1 mouse cellular context compared by ENCODE assay signal in genomic region chr6:24667829-24668228, GRCm38 (mm10).
TF ChIP-seq lines count a peak whose summit lies in the region.

No protein-coding gene starts in this region.

TF ChIP-seq in MEL, 35 proteins besides CTCF, POLR2A, EP300 and RAD21 (continued from another document):
- TF ChIP-seq MXI1 (IDR thresholded peaks at IDR 0.05; ENCODE audit: low read depth, low read length) (no peak), TAL1 (IDR thresholded peaks at IDR 0.05; ENCODE audit: low read length) (peak; percentile 34; the same call in 1 of the 2 replicates), MAZ (IDR thresholded peaks at IDR 0.05; ENCODE audit: low read depth, low read length) (no peak), USF1 (IDR thresholded peaks at IDR 0.05; ENCODE audit: low read depth, low read length) (no peak), MYB (IDR thresholded peaks at IDR 0.05; ENCODE audit: low read depth, low read length) (peak; percentile 28; the same call in 1 of the 2 replicates), ZKSCAN1 (IDR thresholded peaks at IDR 0.05; ENCODE audit: low read depth, low read length) (no peak), RCOR1 (IDR thresholded peaks at IDR 0.05; ENCODE audit: low read depth, low read length) (peak; percentile 82), UBTF (IDR thresholded peaks at IDR 0.05; ENCODE audit: borderline replicate concordance, insufficient read depth, low read depth, low read length) (no peak), BHLHE40 (IDR thresholded peaks at IDR 0.05; ENCODE audit: borderline replicate concordance, low read depth, low read length) (no peak), CHD2 (IDR thresholded peaks at IDR 0.05; ENCODE audit: low read length) (no peak; the same call in 1 of the 2 replicates), POLR2AphosphoS2 (IDR thresholded peaks at IDR 0.05; ENCODE audit: low read length) (no peak)
